Mouse (Mus musculus) liver, embryonic 11.5 days (tissue): Measurements from ENCODE around the gene Cntnap1. TPM values are rescaled to one million over a fixed set of nuclear protein-coding genes. Genes with fewer than 3 reads are reported as not detected.

Source experiments
- ATAC-seq: fragments of 200-750 bp; cut with Nextera tagmentation; replicated peaks from 2 replicates; pipeline ENCODE4 v1.8.0; 2017; ENCODE audit warnings: moderate number of reproducible peaks, mild to moderate bottlenecking, moderate TSS enrichment, moderate library complexity; ENCODE audit not compliant: low FRiP score
- DNase-seq: peaks from one replicate; pipeline ENCODE4 v3.0.0-alpha.2; 2017; ENCODE audit warnings: low spot score
- H3K27ac ChIP-seq: fragments of 300-500 bp; sonication (generic); 2 replicates; pipeline ENCODE4 v1.5.1; 2014; ENCODE audit warnings: mild to moderate bottlenecking, low read depth, low read length, control low read depth
- H3K27me3 ChIP-seq: fragments of 300-500 bp; sonication (generic); replicated peaks from 2 replicates; pipeline ENCODE4 v1.6.1; 2014; ENCODE audit warnings: low read length, mixed read lengths; ENCODE audit not compliant: control insufficient read depth, insufficient read depth
- H3K36me3 ChIP-seq: fragments of 300-500 bp; sonication (generic); 2 replicates; pipeline ENCODE4 v1.6.1; 2014; ENCODE audit warnings: mild to moderate bottlenecking, low read length, moderate library complexity, mixed read lengths; ENCODE audit not compliant: control insufficient read depth, insufficient read depth
- H3K4me1 ChIP-seq: fragments of 300-500 bp; sonication (generic); replicated peaks from 2 replicates; pipeline ENCODE4 v1.6.1; 2014; ENCODE audit warnings: low read length, mixed read lengths; ENCODE audit not compliant: control insufficient read depth, insufficient read depth
- H3K4me2 ChIP-seq: fragments of 300-500 bp; sonication (generic); 2 replicates; pipeline ENCODE4 v1.6.1; 2014; ENCODE audit warnings: mild to moderate bottlenecking, control low read depth, moderate library complexity
- H3K4me3 ChIP-seq: fragments of 300-500 bp; sonication (generic); 2 replicates; pipeline ENCODE4 v1.5.1; 2014; ENCODE audit warnings: low read depth, low read length, control low read depth
- H3K9ac ChIP-seq: fragments of 300-500 bp; sonication (generic); 2 replicates; pipeline ENCODE4 v1.6.1; 2014; ENCODE audit warnings: low read depth, low read length, control low read depth
- H3K9me3 ChIP-seq: fragments of 300-500 bp; sonication (generic); 2 replicates; pipeline ENCODE4 v1.6.1; 2016; ENCODE audit warnings: low read length, inconsistent platforms, mixed read lengths; ENCODE audit not compliant: control insufficient read depth
- WGBS: fragments of 180-500 bp; shearing (Covaris S2); extraction: QIAGEN DNeasy Blood & Tissue Kit; methylation state at CpG from one replicate; pipeline ENCODE4 v1.1.7; 2014; 5-methylcytosine and 5-hydroxymethylcytosine counted together
- polyA plus RNA-seq: library from polyadenylated mRNA; unstranded; fragments of >200 nt; fragmentation: Nextera tagmentation; extraction: Ambion mirVana; gene quantifications from 2 replicates; pipeline ENCODE4 v1.2.1, GENCODE M21; 2014

Gene Cntnap1
- polyA plus RNA-seq, 1 experiment from 2014 or later, result 0.40 TPM

DNA sequence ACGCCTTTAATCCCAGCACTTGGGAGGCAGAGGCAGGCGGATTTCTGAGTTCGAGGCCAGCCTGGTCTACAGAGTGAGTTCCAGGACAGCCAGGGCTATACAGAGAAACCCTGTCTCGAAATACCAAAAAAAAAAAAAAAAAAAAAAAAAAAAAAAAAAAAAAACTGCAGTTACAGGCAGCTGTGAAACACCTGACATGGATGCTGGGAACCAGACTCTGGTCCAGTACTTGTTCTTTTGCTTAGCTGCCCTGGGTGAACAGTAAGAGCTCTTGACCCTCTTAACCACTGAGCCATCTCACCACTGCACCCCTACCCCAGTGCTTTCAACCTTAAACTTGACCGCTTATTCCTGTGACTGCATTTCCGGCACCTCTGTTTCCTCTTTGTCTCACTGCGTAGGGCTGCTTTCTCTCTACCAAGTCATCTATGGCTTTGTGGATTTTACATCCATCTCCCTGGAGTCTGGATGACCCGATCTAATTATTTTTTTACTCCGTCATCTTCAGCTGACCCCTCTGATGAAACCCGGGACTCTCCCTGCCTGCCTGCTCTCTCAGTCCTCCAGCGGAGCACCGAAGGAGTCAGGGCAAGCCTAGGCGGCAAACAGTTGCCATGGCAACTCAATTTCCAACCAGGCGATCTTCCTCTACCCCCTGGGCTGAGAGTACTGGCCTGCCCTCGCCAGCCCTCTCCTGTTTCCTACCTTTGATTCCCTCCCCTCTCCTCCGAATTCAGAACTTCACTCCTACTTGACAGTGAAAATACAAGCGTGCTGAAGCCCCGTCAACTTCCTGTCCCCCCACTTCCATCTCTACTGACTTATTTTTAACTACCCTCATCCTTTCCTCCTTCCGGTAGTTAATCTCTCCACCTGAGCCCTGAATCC, 26.7 kb upstream of the Cntnap1 start:
- WGBS, result 15% methylated on average over 18 of the region's 19 CpGs
- no peak for ATAC-seq
- H3K9ac ChIP-seq, result peak overlapping the region; percentile 31; the same call in 1 of the 2 replicates

DNA sequence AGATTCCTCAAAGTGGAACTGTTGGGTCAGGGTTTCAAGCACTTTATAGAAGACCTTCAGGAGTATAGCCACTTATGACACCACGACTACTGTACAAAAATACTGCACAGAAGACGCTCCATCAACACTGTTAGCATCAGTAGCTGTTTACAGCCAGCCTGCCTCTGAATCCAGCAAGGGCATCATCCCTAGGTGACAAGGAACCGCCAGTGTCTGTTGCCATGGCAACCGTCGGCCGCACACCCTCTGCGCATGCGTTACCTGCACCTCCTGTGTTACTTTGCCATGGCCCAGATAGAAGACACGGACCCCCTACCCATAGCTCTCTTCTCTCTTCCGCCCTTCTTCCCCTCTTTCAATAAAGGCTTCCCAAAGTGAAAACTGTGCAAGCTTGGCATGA, 23.9 kb upstream of the Cntnap1 start:
- Histone ChIP-seq H3K27ac (no peak overlapping the region), H3K4me3 (no peak overlapping the region), H3K4me1 (0 out of 2 replicates have a peak, but pooled peaks cover 2% of the 10 kb centered on the region), H3K9me3 (no peaks in the 10 kb centered on the region), H3K27me3 (peaks cover 13% of the 10 kb centered on the region), H3K36me3 (no peaks in the 10 kb centered on the region), H3K4me2 (no peak overlapping the region), H3K9ac (no peak overlapping the region)
- no peak for ATAC-seq
- WGBS, result 40% methylated on average over 10 of the region's 10 CpGs
- DNase-seq, result no peak

More for the DNA sequence above, 26.7 kb upstream of the Cntnap1 start:
- no peak overlapping the region for H3K27ac ChIP-seq
- peaks cover 37% of the 10 kb centered on the region for H3K27me3 ChIP-seq
- H3K9me3 ChIP-seq, result no peaks in the 10 kb centered on the region
- H3K36me3 ChIP-seq, result no peaks in the 10 kb centered on the region
- no peak for DNase-seq
- H3K4me2 ChIP-seq, result peak overlapping the region; percentile 63
- peak overlapping the region; percentile 34; the same call in 1 of the 2 replicates for H3K4me3 ChIP-seq
- peaks cover 2% of the 10 kb centered on the region; the same call in 1 of the 2 replicates for H3K4me1 ChIP-seq

DNA sequence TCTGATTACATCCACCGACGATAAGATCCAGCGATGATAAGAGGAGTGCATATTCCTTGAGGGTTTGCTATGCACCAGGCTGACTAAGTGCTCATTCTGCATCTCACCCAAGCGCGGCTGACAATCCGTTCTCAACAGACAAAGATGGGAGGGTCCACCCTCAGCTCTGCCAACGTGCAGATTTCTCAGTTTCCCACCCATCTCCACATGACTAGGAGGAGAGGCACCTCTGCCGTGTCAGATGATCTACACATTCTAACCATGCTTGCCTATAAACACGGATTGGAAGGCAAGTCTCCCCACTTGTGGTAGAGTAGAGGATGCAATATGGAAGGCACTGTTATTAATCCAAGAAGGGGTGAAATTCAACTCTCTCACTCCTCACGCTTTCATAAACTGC, 21.6 kb upstream of the Cntnap1 start:
- DNase-seq, result no peak
- Histone ChIP-seq H3K4me2 (no peak overlapping the region), H3K4me1 (no peaks in the 10 kb centered on the region), H3K36me3 (no peaks in the 10 kb centered on the region), H3K9me3 (no peaks in the 10 kb centered on the region), H3K9ac (no peak overlapping the region), H3K4me3 (no peak overlapping the region), H3K27me3 (0 out of 2 replicates have a peak, but pooled peaks cover under 1% of the 10 kb centered on the region), H3K27ac (no peak overlapping the region)
- WGBS, result 72% methylated on average over 10 of the region's 10 CpGs
- no peak for ATAC-seq

DNA sequence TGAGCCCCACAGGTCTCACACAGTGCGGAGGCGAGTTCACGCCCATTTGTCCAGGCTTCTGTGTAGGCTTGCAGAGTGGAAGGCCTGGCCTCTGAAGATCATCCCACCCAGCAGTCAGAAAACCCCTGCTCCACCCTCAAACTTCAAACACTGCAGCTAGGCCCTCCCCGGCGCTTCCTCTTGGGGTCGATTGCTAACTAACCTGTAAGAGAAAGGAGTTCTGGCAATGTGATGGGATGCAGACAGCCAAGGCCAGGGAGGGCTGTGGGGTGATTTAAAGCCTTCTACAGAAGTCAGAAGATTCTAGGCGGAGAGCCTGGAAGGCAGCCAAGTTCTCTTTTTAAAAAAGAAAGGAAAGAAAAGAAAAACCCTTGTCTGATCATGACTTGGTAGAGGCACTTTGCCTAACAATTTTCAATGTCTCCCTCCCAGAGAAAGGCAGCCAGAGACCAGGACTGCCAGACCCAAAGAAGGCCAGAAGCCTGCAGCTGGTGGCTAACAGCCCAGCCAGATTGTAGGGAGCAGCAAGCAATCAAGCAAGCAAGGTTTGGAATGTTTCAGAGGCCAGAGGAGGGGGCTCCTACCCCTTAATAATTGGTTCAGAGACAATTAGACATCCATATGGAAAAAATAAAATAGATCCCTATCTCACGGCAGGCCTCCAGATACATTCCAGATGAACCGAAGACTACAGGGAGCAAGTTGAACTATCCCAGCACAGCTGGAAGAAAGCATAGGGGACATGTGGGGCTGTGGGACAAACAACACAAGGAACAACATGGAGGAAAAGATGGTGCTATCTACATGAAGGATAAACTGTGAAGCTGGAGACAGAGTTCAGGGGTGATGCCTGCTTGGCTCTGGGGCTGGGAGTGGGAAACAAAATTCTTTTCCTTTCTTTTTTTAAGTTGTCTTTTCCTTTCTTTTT, 20.9 kb upstream of the Cntnap1 start:
- 56% methylated on average over 9 of the region's 9 CpGs for WGBS
- Histone ChIP-seq H3K4me3 (no peak overlapping the region), H3K27me3 (no peaks in the 10 kb centered on the region), H3K36me3 (no peaks in the 10 kb centered on the region), H3K27ac (peak overlapping the region; percentile 32; the same call in 1 of the 2 replicates), H3K4me2 (no peak overlapping the region), H3K9me3 (no peaks in the 10 kb centered on the region), H3K9ac (no peak overlapping the region), H3K4me1 (no peaks in the 10 kb centered on the region)
- ATAC-seq (no peak), DNase-seq (no peak)

DNA sequence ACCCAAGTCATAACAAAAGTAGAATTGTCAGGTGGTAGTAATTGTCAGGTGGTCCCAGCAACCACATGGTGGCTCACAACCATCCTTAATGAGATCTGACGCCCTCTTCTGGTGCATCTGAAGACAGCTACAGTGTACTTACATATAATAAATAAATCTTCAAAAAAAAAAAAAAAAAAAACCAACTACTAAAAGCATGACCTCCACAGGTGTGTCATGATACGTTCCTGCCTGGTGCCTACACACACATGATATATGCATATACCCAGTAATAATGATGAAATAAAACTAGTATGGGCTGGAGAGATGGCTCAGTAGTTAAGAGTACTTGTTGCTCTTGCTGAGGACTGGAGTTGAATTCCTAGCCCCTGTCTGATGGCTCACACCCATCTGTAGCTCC, 19.3 kb upstream of the Cntnap1 start:
- Histone ChIP-seq H3K4me1 (no peaks in the 10 kb centered on the region), H3K9ac (no peak overlapping the region), H3K27me3 (peaks cover 13% of the 10 kb centered on the region), H3K27ac (no peak overlapping the region), H3K4me2 (no peak overlapping the region), H3K4me3 (no peak overlapping the region), H3K9me3 (no peaks in the 10 kb centered on the region), H3K36me3 (no peaks in the 10 kb centered on the region)
- ATAC-seq (no peak), DNase-seq (no peak)
- WGBS, result 35% methylated on average over 2 of the region's 2 CpGs

DNA sequence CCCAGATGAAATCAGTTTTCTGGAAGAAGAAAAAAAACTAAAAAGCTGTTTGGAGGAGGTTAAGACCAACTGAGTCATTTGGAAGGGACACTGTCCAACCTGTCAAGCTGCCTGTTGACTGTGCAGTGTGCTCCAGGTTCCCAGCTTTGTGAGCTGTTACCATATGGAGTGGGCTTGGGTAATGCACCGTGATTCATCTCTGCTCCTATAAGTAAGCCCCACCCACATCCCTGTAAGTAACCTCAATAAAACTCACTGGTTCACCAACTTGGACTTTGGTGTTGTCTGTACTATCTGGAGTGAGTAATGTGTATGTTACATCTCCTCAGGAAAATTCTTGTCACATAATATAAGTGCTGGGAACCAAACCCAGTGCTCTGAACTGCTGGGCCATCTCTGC, 17.5 kb upstream of the Cntnap1 start:
- no peak overlapping the region for H3K4me2 ChIP-seq
- DNase-seq (no peak), ATAC-seq (no peak)
- no peaks in the 10 kb centered on the region for H3K9me3 ChIP-seq
- no peaks in the 10 kb centered on the region for H3K36me3 ChIP-seq
- H3K27ac ChIP-seq, result no peak overlapping the region
- 58% methylated on average over 1 of the region's 1 CpGs for WGBS
- no peaks in the 10 kb centered on the region for H3K4me1 ChIP-seq
- peaks cover 26% of the 10 kb centered on the region for H3K27me3 ChIP-seq
- no peak overlapping the region for H3K9ac ChIP-seq
- no peak overlapping the region for H3K4me3 ChIP-seq

DNA sequence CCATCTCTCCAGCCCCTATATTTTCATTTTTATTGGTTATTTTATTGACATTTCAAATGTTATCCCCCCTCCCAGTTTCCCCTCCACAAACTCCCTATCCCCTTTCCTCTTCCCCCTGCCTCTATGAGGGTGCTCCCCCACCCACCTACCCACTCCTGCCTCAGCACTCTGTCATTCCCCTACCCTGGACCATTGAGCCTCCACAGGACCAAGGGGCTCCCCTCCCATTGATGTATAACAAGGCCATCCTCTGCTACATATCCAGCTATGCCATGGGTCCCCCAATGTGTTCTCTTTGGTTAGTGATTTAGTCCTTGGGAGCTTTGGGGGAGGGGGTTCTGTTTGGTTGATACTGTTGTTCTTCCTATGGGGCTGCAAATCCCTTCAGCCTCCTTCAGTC, 15.7 kb upstream of the Cntnap1 start:
- H3K4me2 ChIP-seq, result no peak overlapping the region
- peaks cover 40% of the 10 kb centered on the region for H3K27me3 ChIP-seq
- H3K9me3 ChIP-seq, result no peaks in the 10 kb centered on the region
- no peak overlapping the region for H3K4me3 ChIP-seq
- DNase-seq (no peak), ATAC-seq (no peak)
- H3K9ac ChIP-seq, result no peak overlapping the region
- no peaks in the 10 kb centered on the region for H3K36me3 ChIP-seq
- H3K27ac ChIP-seq, result no peak overlapping the region
- no peaks in the 10 kb centered on the region for H3K4me1 ChIP-seq

DNA sequence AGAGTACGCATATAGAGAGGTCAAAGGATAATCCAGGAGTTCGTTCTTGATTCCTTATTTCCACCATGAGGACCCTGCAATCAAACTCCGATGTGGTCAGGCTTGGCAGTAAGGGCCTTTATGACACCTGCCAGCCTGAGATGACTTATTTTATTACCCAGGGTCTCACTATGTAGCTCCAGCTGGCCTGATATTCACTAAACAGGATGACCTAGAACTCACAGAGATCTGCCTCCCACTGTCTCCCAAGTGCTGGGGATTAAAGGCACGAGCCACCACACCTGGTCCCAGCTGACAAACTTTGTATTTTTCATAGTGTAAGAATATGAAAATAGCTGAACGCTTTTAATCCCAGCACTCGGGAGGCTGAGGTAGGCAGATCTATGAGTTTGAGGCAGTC, 15.2 kb upstream of the Cntnap1 start:
- H3K27me3 ChIP-seq, result peaks cover 41% of the 10 kb centered on the region
- no peaks in the 10 kb centered on the region for H3K9me3 ChIP-seq
- ATAC-seq, result no peak
- no peak overlapping the region for H3K27ac ChIP-seq
- no peaks in the 10 kb centered on the region for H3K4me1 ChIP-seq
- no peak overlapping the region; the same call in 1 of the 2 replicates for H3K4me2 ChIP-seq
- no peak overlapping the region for H3K9ac ChIP-seq
- 60% methylated on average over 6 of the region's 6 CpGs for WGBS
- no peak overlapping the region for H3K4me3 ChIP-seq
- no peaks in the 10 kb centered on the region for H3K36me3 ChIP-seq
- no peak for DNase-seq
